Comparison of ENCODE assay signal across 15 mouse cellular contexts in genomic region chr4:128958849-128959248, GRCm38 (mm10). TPM values are rescaled to one million over a fixed set of nuclear protein-coding genes. Genes with fewer than 3 reads are reported as not detected.
"Had no signal": no experiment of that assay in that cellular context is flagged by ENCODE, and none has a peak within 500 bp of the region (broad histone marks: within the 10 kb centered on the region; RNA-seq: fewer than 3 reads in every experiment).

No protein-coding gene starts in this region.

- H3K9ac ChIP-seq: liver, embryonic 13.5 days; liver, postnatal 0 days; lung, embryonic 15.5 days; midbrain, embryonic 12.5 days; neural tube, embryonic 15.5 days had no signal

- H3K4me2 ChIP-seq: liver, embryonic 13.5 days; lung, embryonic 15.5 days; midbrain, embryonic 12.5 days; neural tube, embryonic 15.5 days had no signal

- H3K9me3 ChIP-seq: liver, embryonic 13.5 days; lung, embryonic 15.5 days; midbrain, embryonic 12.5 days; neural tube, embryonic 15.5 days had no signal

- H3K4me3 ChIP-seq: left cerebral cortex, adult 2 months; liver, embryonic 13.5 days; lung, embryonic 15.5 days; midbrain, embryonic 12.5 days; myocyte; neural tube, embryonic 15.5 days had no signal

- H3K27me3 ChIP-seq: neural tube, embryonic 15.5 days had no signal

- H3K27ac ChIP-seq: left cerebral cortex, adult 2 months; liver, embryonic 13.5 days; lung, embryonic 15.5 days; midbrain, embryonic 12.5 days; neural tube, embryonic 15.5 days; stomach, postnatal 0 days had no signal

- DNase-seq: kidney, postnatal 14 days; liver; liver, embryonic 13.5 days; liver, postnatal 0 days; lung, postnatal 14 days; right cerebral cortex, adult 18-20 months; right cerebral cortex, postnatal 25 days; thymus, postnatal 4 days had no signal

- H3K36me3 ChIP-seq: liver, embryonic 13.5 days; lung, embryonic 15.5 days; midbrain, embryonic 12.5 days; neural tube, embryonic 15.5 days had no signal

- ATAC-seq: liver, postnatal 0 days had no signal

RNA-seq across cellular contexts. Expression of gene Azin2, which starts 3.4 kb away (rescaled TPM):
- total RNA-seq: megakaryocyte-erythroid progenitor cell, adult 5-6 weeks had no signal
